Mouse (Mus musculus): Measurements from ENCODE around the gene Recql5.

- TF ChIP-seq CTCF (IDR thresholded peaks at IDR 0.05; ENCODE audit: insufficient read depth, low read depth, low read length): no peak
- TF ChIP-seq POLR2A (IDR thresholded peaks at IDR 0.05; ENCODE audit: insufficient read depth, low read depth, low read length): no peak
Observed at GRCm38 (mm10) chr11:115975083-115975420, 41.8 kb upstream of the Recql5 start.

Measured in olfactory bulb, adult 2 months (tissue).